Mouse (Mus musculus): ENCODE results near the gene Cela1.

The Cela1 gene

DNA sequence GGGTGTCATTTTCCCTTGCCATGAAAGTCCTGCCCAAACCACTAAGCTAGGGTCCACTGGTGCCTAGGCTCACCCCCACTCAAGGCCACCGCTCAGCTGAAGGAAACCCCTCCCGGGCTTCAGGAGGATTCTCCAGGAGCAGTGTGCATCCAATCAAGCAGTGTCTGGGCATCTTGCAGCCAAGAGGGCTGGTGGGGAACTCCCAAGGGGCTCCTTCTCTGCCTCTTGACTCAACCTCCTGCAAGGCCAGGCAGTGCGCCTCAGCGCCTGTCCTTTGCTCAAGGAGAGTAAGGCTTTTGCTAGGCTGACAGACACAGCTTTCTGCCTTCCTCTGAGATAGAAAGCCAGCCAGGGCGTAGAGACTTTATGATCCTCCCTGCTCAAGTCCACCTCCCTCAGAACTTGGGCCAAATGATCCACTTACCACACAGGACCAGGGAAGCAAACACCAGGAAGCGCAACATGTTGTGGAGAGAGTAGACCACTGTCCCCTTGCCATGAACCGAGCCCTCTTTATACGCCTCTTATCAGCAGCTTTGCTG lies at the start of gene Cela1:
Gene Cela1, minus strand, starts transcription at position 492 of the 542 bp plus-strand sequence.
- no peak for DNase-seq

GRCm38 (mm10) chr15:100735953-100736300 lies 48.2 kb upstream of the Cela1 start:
- no peak for DNase-seq

- DNase-seq, result no peak
Measured at GRCm38 (mm10) chr15:100735095-100735952, 47.6 kb upstream of the Cela1 start.

- DNase-seq, result no peak
Measured at GRCm38 (mm10) chr15:100732580-100732979, 44.9 kb upstream of the Cela1 start.

GRCm38 (mm10) chr15:100731081-100731480 lies 43.4 kb upstream of the Cela1 start:
- no peak for DNase-seq

GRCm38 (mm10) chr15:100729281-100729985 lies 41.7 kb upstream of the Cela1 start, which contains the start of gene Galnt6:
Galnt6 (minus strand) TSS chr15:100729376.
- no peak for DNase-seq

DNA sequence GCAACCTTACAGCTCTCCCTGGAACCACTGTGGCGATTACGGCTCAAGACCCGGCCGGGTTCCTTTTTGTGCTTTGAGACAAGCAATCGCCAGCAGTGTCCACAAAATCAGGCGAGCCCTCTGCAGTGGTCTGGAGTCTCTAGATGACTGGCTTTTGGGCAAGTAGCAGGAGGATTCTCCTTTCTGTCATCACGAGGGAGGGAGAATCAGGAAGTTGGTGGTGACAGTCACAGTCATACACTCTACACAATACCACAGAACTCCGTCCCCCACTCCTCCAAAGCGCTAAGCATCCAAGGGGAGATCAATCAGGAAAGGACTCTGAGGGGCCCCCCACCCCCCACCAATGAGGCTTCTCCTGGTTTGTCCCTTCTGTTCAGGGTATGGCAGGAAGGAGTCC lies 40.9 kb upstream of the Cela1 start:
- no peak for DNase-seq

- no peak for DNase-seq
Measured at GRCm38 (mm10) chr15:100727834-100728233, 40.1 kb upstream of the Cela1 start.

GRCm38 (mm10) chr15:100726721-100727120 lies 39.0 kb upstream of the Cela1 start:
- DNase-seq, result no peak

- no peak for DNase-seq
Measured at GRCm38 (mm10) chr15:100723505-100723904, 35.8 kb upstream of the Cela1 start.

- no peak for DNase-seq
Measured at GRCm38 (mm10) chr15:100722564-100722963, 34.8 kb upstream of the Cela1 start.

- DNase-seq, result no peak
Measured at GRCm38 (mm10) chr15:100722026-100722425, 34.3 kb upstream of the Cela1 start.

- DNase-seq, result no peak
Measured at GRCm38 (mm10) chr15:100721445-100721844, 33.7 kb upstream of the Cela1 start.

- no peak for DNase-seq
Measured at GRCm38 (mm10) chr15:100720066-100720465, 32.3 kb upstream of the Cela1 start.

DNA sequence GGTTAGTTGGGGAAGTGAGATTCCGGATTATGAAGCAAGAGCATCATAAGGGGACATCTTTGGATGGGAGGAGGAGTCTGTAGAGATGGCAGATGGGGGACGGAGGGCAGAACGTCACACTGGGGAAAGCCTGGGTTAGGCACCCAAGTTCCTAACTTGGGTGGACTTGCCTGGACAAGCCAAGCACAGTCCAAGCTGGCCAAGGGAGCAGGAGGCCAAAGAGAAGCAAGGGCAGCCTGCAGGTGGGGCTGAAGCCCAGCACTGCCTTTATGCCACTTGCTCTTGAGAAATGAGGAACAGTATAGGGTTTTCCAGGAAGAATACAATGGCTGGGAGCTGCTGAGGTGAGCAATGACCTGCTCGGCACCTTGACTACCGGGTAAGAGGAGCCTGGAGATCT lies 31.5 kb upstream of the Cela1 start:
- DNase-seq, result no peak

- peak in 1 of 2 experiments; percentile 26 for DNase-seq
Measured at GRCm38 (mm10) chr15:100718572-100718971, 30.9 kb upstream of the Cela1 start.

DNA sequence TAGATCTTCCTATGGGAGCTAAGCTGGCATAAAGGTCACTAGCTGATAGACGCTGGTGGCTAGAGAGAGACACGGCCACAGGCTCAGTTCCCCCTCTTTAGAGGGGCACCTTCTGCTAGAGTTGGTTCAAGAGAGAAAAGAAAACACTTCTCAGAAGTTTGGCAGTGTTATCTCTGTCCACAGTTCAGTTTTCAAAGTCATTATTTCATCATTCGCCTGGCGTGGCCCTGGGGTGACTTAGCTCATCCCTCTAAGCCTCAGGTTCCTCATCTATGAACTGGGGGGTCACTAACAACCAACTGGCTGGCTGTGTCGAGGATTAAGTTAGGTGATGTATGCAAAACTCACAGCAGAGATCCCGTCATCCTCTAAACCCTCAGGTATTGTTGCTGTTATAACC lies 30.2 kb upstream of the Cela1 start:
- no peak for DNase-seq

DNA sequence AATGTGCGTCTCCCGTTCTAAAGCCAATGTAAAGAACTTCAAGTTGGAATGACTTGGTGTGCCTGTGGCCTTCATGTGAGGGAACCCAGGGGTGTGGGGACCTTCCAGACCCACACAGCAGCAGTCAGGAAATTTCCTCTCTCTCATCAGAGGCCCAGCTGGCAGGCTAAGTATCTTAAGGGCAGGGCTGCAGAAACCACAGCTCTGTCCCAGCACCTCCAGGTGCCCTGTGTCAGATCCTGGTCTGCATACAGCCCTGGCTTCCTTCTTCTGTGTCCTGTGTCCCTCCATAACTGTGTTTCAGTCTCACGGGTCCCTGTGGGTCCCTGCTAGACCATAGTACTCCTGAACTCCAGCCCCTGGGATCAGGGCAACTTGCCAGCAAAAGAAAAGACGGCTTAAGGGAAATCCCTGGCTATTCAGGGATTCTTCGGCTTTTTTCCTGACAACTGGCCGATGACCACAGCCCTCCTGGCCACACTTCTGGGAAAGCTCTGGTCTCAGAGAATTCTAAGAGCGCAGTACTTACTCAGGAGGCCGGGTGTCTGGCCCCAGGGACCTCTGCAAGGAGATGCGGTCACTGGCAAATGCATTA lies 27.8 kb upstream of the Cela1 start:
- peak in 1 of 2 experiments; percentile 22 for DNase-seq

DNA sequence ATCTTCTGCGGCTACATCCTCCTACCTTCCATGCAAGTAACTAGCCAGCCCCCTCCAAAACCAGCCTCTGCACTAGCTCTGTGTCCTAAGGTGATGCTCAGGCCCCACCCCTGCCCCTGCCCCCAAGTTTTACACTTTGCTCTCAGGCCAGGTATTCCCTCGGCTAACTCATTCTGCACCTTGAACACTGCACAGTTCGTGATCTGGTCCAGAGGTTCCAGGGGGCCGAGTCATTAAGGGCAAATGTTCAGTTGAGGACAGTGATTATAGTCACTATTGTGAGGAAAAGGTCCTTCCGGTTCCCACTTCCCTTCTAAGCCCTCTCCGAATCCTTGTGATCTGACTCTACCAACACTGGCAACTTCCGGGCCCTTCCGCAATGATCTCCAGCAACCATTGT lies 26.7 kb upstream of the Cela1 start:
- peak in 1 of 2 experiments; percentile 35 for DNase-seq

DNA sequence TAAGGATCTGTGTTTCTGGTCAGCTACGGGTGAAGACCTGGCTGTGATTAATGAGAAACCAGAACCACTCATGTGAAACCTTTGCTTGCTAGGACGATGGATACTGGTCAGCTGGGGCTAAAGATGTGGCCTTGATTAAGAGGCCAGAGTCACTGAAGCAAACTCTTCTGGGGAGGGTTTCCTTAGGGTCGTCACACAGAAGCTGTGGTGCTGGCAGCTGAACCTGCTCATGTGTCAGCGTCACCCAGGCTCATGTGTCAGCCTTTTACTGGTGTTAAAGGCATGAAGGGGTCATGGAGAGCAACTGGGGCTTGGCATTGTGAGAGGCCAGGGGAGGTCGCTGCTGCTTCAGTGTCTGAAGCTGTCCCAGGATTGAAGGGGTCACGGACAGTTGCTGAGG lies 23.1 kb upstream of the Cela1 start:
- peak; percentile 59 to 78 for DNase-seq

DNA sequence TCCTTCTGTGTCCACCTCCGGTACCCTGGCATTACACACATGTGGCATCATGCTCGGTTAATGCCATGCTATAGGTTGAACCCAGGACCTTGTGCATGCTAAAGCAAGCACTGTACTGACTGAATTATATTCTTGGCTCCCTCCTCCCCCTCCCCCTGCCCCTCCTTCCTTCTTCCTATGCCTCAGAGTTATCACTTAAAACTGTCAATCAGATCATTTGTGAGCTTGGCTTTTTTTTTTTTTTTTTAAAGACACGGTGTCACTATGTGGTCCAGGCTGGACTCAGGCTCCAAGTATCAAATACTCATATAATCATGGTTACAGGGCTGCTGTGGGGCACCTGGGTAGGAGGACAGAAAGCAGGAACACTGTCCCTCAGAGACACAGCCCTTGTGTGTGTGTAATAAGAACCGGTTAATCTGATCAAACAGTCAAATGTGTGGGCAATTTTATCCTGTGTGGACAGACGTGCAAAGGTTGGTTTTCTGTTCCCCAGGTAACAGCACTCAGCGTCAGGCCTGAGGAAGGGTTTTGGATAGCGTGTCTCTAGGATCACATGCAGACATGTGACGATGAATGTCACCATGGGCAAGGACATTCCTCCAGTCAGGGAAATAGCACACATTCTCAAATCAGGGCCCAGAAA lies 20.8 kb upstream of the Cela1 start:
- DNase-seq, result no peak

DNA sequence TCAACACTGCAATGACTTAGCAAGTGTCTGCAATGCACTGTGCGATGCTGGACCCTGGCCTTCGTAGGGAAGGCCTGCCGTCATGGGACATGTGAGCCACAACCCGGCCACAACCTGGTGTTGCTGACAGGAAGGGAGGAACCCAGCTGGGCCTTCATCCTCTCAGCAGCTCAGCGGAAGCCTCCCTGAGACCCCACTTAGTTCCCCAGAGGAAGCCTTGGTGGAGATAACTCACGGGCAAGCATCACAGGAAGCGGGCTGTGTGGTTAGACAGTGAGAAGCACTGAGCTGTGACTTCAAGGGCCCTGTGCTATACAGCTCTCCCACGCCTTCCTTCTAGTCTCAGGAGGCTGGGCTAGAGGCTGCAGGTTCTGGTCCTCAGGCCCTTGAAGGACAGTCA lies 18.5 kb upstream of the Cela1 start:
- no peak for DNase-seq

DNA sequence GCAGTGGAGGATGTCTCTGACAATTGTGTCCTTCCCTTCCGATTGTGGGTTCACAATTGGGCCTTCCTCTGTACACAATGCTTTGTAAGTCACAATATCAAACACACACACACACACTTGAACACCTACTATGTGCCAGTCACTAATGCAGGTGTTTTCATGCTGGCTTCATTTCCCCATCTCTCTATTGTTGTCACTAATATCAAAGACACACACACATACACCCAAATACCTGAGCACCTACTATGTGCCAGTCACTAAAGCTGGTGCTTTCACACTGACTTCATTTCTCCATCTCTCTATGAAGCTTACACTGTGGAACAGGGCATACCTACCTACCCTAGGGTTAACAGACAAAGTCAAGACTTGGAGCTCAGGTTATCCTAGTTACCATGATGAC lies 17.7 kb upstream of the Cela1 start:
- no peak for DNase-seq

Measured in kidney, adult 8-10 months (tissue).